ENCODE assay signal across 8 mouse cellular contexts in genomic region chr14:45387480-45387879, GRCm38 (mm10). TPM values are rescaled to one million over a fixed set of nuclear protein-coding genes. Genes with fewer than 3 reads are reported as not detected.
DNase-seq lines count a peak whose midpoint lies in the region; ATAC-seq lines count a peak whose summit lies in the region.

No protein-coding gene starts in this region.

- DNase-seq in cerebellum, adult 9-10 months, result peak; percentile 34
- DNase-seq in cerebellum, adult 18-20 months, result no peak
- peak; percentile 90 for DNase-seq in ES-CJ7 (ENCODE audit: low read depth, low spot score)
- DNase-seq in right cerebral cortex, adult 2 months (ENCODE audit: low spot score in 2 of 2), result no peak
- no peak for DNase-seq in adrenal gland, adult 18-20 months (ENCODE audit: low spot score in 2 of 2)

- no peak overlapping the region for H3K27ac ChIP-seq in forebrain, embryonic 16.5 days (ENCODE audit: low read length)
- H3K27ac ChIP-seq in liver, embryonic 12.5 days, result peak overlapping the region; percentile 81
- H3K27ac ChIP-seq in stomach, embryonic 15.5 days, result no peak overlapping the region

- H3K36me3 ChIP-seq in forebrain, embryonic 16.5 days (ENCODE audit: control insufficient read depth, insufficient read depth), result 0 out of 2 replicates have a peak, but pooled peaks cover 2% of the 10 kb centered on the region
- H3K36me3 ChIP-seq in liver, embryonic 12.5 days, result peaks cover 7% of the 10 kb centered on the region
- no peaks in the 10 kb centered on the region for H3K36me3 ChIP-seq in stomach, embryonic 15.5 days

- peak overlapping the region; percentile 67 for H3K4me2 ChIP-seq in forebrain, embryonic 16.5 days (ENCODE audit: low read length)
- H3K4me2 ChIP-seq in liver, embryonic 12.5 days, result peak overlapping the region; percentile 98
- H3K4me2 ChIP-seq in stomach, embryonic 15.5 days, result peak overlapping the region; percentile 74

- 32% methylated on average over 2 of the region's 2 CpGs for WGBS in forebrain, embryonic 16.5 days
- 11% methylated on average over 2 of the region's 2 CpGs for WGBS in liver, embryonic 12.5 days (ENCODE audit: insufficient replicate concordance)
- 18% methylated on average over 2 of the region's 2 CpGs for WGBS in stomach, embryonic 15.5 days

- no peak overlapping the region for H3K9ac ChIP-seq in forebrain, embryonic 16.5 days (replicated peaks; ENCODE audit: low read depth, low read length)
- H3K9ac ChIP-seq in liver, embryonic 12.5 days, result peak overlapping the region; percentile 83
- no peak overlapping the region for H3K9ac ChIP-seq in stomach, embryonic 15.5 days

- ATAC-seq in forebrain, embryonic 16.5 days, result no peak
- ATAC-seq in liver, embryonic 12.5 days, result peak; percentile 22; the same call in 1 of the 2 replicates
- ATAC-seq in stomach, embryonic 15.5 days (ENCODE audit: insufficient read depth, low FRiP score, low read depth), result no peak

- H3K9me3 ChIP-seq in forebrain, embryonic 16.5 days (ENCODE audit: control insufficient read depth, low read length), result no peaks in the 10 kb centered on the region
- H3K9me3 ChIP-seq in liver, embryonic 12.5 days (replicated peaks), result no peaks in the 10 kb centered on the region
- no peaks in the 10 kb centered on the region for H3K9me3 ChIP-seq in stomach, embryonic 15.5 days

- no peaks in the 10 kb centered on the region for H3K27me3 ChIP-seq in forebrain, embryonic 16.5 days (replicated peaks; ENCODE audit: control insufficient read depth, insufficient read depth, low read length)
- H3K27me3 ChIP-seq in liver, embryonic 12.5 days (replicated peaks), result no peaks in the 10 kb centered on the region
- no peaks in the 10 kb centered on the region for H3K27me3 ChIP-seq in stomach, embryonic 15.5 days (replicated peaks)

- peak overlapping the region; percentile 63 for H3K4me3 ChIP-seq in forebrain, embryonic 16.5 days (replicated peaks; ENCODE audit: low read length)
- peak overlapping the region; percentile 76 for H3K4me3 ChIP-seq in liver, embryonic 12.5 days
- H3K4me3 ChIP-seq in stomach, embryonic 15.5 days (replicated peaks), result peak overlapping the region; percentile 75

- H3K4me1 ChIP-seq in forebrain, embryonic 16.5 days (replicated peaks; ENCODE audit: control insufficient read depth, insufficient read depth, low read length), result peaks cover 6% of the 10 kb centered on the region; the same call in 1 of the 2 replicates
- peaks cover 36% of the 10 kb centered on the region for H3K4me1 ChIP-seq in liver, embryonic 12.5 days
- H3K4me1 ChIP-seq in stomach, embryonic 15.5 days, result no peaks in the 10 kb centered on the region; the same call in 1 of the 2 replicates

RNA-seq across cellular contexts. Expression of gene Gnpnat1, which starts 17.2 kb away (rescaled TPM):
- polyA plus RNA-seq in forebrain, embryonic 16.5 days (2015; fragmentation: Nextera tagmentation; extraction: Ambion mirVana), result 24.8 and 27.2 TPM in 2 replicates
- polyA plus RNA-seq in liver, embryonic 12.5 days (2016; fragmentation: Nextera tagmentation; extraction: Ambion mirVana), result 33.3 and 35.4 TPM in 2 replicates
- polyA plus RNA-seq in stomach, embryonic 15.5 days (2015; fragmentation: Nextera tagmentation; extraction: Ambion mirVana), result 55.8 and 56.4 TPM in 2 replicates
- total RNA-seq in adrenal gland, adult 18-20 months (2021), result 10 to 100 TPM; 29.3 to 35.8 TPM

RNA-seq across cellular contexts. Expression of gene Styx, which starts 36.6 kb away (rescaled TPM):
- 59.2 and 64.2 TPM in 2 replicates for polyA plus RNA-seq in forebrain, embryonic 16.5 days (2015; fragmentation: Nextera tagmentation; extraction: Ambion mirVana)
- 30.0 and 30.3 TPM in 2 replicates for polyA plus RNA-seq in liver, embryonic 12.5 days (2016; fragmentation: Nextera tagmentation; extraction: Ambion mirVana)
- 57.4 and 59.7 TPM in 2 replicates for polyA plus RNA-seq in stomach, embryonic 15.5 days (2015; fragmentation: Nextera tagmentation; extraction: Ambion mirVana)
- total RNA-seq in adrenal gland, adult 18-20 months (2021), result 10 to 100 TPM; 22.4 to 23.4 TPM

RNA-seq across cellular contexts. Expression of gene Psmc6, which starts 57.9 kb away (rescaled TPM):
- 163 and 178 TPM in 2 replicates for polyA plus RNA-seq in forebrain, embryonic 16.5 days (2015; fragmentation: Nextera tagmentation; extraction: Ambion mirVana)
- polyA plus RNA-seq in liver, embryonic 12.5 days (2016; fragmentation: Nextera tagmentation; extraction: Ambion mirVana), result 130 and 131 TPM in 2 replicates
- polyA plus RNA-seq in stomach, embryonic 15.5 days (2015; fragmentation: Nextera tagmentation; extraction: Ambion mirVana), result 135 and 139 TPM in 2 replicates
- total RNA-seq in adrenal gland, adult 18-20 months (2021), result 100 to 1,000 TPM; 125 to 126 TPM

Comparison
In these comparisons a context has a peak if more than half of its experiments do, and no peak if none do; other contexts are left out.
1. DNase-seq: peak in cerebellum, adult 9-10 months (single experiment) and ES-CJ7 (single experiment); none in cerebellum, adult 18-20 months (0 of 2), right cerebral cortex, adult 2 months (0 of 2) and adrenal gland, adult 18-20 months (0 of 2).
2. Peak in every context shown above with its lines, with median percentiles within 50 percentile points of each other: H3K4me2 ChIP-seq and H3K4me3 ChIP-seq.